Mouse (Mus musculus) embryonic fibroblast, embryonic 13.5 days (primary cell): Measurements from ENCODE around the gene Lcmt1.

ENCODE experiments used
- CTCF ChIP-seq: IDR thresholded peaks from 2 replicates; pipeline ENCODE4 v1.5.1; 2011; ENCODE audit warnings: mild to moderate bottlenecking, control low read depth, low read length, moderate library complexity, borderline replicate concordance; ENCODE audit not compliant: insufficient read depth
- POLR2A ChIP-seq: IDR thresholded peaks from 2 replicates; pipeline ENCODE4 v1.6.1; 2011; ENCODE audit warnings: low read depth, mild to moderate bottlenecking, control low read depth, low read length, moderate library complexity

DNA sequence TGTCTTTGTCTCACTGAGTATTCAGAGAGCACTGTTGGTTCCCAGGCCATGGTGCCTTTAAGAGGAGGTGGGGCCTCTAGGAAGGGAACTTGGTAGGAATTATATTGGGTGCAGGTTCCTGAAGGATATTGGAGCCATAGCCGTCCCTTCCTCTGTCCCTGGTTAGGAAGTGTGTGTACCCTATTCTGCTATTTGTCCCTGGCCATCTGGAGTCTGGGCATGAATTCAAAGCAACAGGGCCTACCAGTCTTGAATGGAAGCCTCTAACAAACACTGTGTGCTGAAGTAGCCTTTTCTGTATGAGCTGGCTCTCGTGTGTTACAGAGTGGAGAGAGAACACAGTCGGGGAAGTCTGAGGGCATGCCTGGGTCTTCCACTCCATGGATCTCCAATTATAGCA, 42.6 kb downstream of the Lcmt1 start:
- TF ChIP-seq CTCF: no peak
- TF ChIP-seq POLR2A: no peak
